Mouse (Mus musculus) testis, adult 2 months (tissue): ENCODE results near the gene Morn2. TPM values are rescaled to one million over a fixed set of nuclear protein-coding genes. Genes with fewer than 3 reads are reported as not detected.

Experiments used
- H3K27ac ChIP-seq: fragments of 200-500 bp; 2 replicates; pipeline ENCODE4 v1.5.1; 2012; ENCODE audit warnings: low read depth, low read length; ENCODE audit not compliant: control insufficient read depth, insufficient read depth
- H3K27me3 ChIP-seq: fragments of 200-500 bp; 2 replicates; pipeline ENCODE4 v1.6.1; 2012; ENCODE audit warnings: mild to moderate bottlenecking, low read length, moderate library complexity; ENCODE audit not compliant: control insufficient read depth, insufficient read depth
- H3K36me3 ChIP-seq: fragments of 200-500 bp; 2 replicates; pipeline ENCODE4 v1.6.1; 2012; ENCODE audit warnings: mild to moderate bottlenecking, low read length; ENCODE audit not compliant: control insufficient read depth, insufficient read depth
- H3K4me1 ChIP-seq: fragments of 200-500 bp; 2 replicates; pipeline ENCODE4 v1.6.1; 2012; ENCODE audit warnings: low read length; ENCODE audit not compliant: control insufficient read depth, insufficient read depth
- H3K4me3 ChIP-seq: fragments of 200-500 bp; 2 replicates; pipeline ENCODE4 v1.5.1; 2012; ENCODE audit warnings: low read depth, mild to moderate bottlenecking, low read length, moderate library complexity, mixed read lengths; ENCODE audit not compliant: control insufficient read depth
- CTCF ChIP-seq: fragments of 200-500 bp; IDR thresholded peaks from 2 replicates; pipeline ENCODE4 v1.5.1; 2012; ENCODE audit warnings: low read depth, mild to moderate bottlenecking, inconsistent platforms, low read length, moderate library complexity; ENCODE audit not compliant: control insufficient read depth, insufficient read depth, insufficient replicate concordance
- POLR2A ChIP-seq: fragments of 200-500 bp; IDR thresholded peaks from 2 replicates; pipeline ENCODE4 v1.6.1; 2012; ENCODE audit warnings: low read depth, mild to moderate bottlenecking, inconsistent platforms, low read length, moderate library complexity; ENCODE audit not compliant: control insufficient read depth
- polyA plus RNA-seq: library from polyadenylated mRNA; depleted of rRNA; stranded (reverse); fragments of >200 nt; gene quantifications from 2 replicates; pipeline ENCODE4 v1.2.3, GENCODE M21; 2012; rRNA removed

Gene Morn2
- 365 and 391 TPM in 2 replicates for polyA plus RNA-seq

- peak within 1 kb of the TSS; percentile 55 for H3K27ac ChIP-seq
- TF ChIP-seq CTCF (no peak), POLR2A (peak; percentile 88)
- peak within 1 kb of the TSS; percentile 82 for H3K4me3 ChIP-seq
- H3K36me3 ChIP-seq, result no peaks in the 10 kb centered on the region
- H3K4me1 ChIP-seq, result peaks cover 4% of the 10 kb centered on the region
- no peaks in the 10 kb centered on the region for H3K27me3 ChIP-seq
Measured at GRCm38 (mm10) chr17:80290074-80290657, at the start of gene Morn2, which contains the start of gene Dhx57. Morn2 (plus strand) TSS chr17:80290203. Dhx57 (minus strand) TSS chr17:80290476.

GRCm38 (mm10) chr17:80241594-80241993 is 48.4 kb upstream of the Morn2 start:
- Histone ChIP-seq H3K4me1 (no peaks in the 10 kb centered on the region), H3K27me3 (no peaks in the 10 kb centered on the region), H3K4me3 (no peak overlapping the region), H3K27ac (no peak overlapping the region), H3K36me3 (peaks cover 7% of the 10 kb centered on the region)
- no peak for TF ChIP-seq POLR2A
- TF ChIP-seq CTCF, result no peak

- Histone ChIP-seq H3K36me3 (peaks cover 7% of the 10 kb centered on the region), H3K4me3 (no peak overlapping the region), H3K4me1 (no peaks in the 10 kb centered on the region), H3K27ac (no peak overlapping the region), H3K27me3 (no peaks in the 10 kb centered on the region)
- TF ChIP-seq POLR2A, result no peak
- TF ChIP-seq CTCF, result no peak
Measured at GRCm38 (mm10) chr17:80243116-80243515, 46.9 kb upstream of the Morn2 start.

GRCm38 (mm10) chr17:80252757-80253525 is 37.1 kb upstream of the Morn2 start:
- H3K36me3 ChIP-seq, result peaks cover 3% of the 10 kb centered on the region
- no peak overlapping the region for H3K4me3 ChIP-seq
- 0 out of 2 replicates have a peak overlapping the region, but pooled peaks have one; percentile 41 for H3K27ac ChIP-seq
- no peak for TF ChIP-seq CTCF
- TF ChIP-seq POLR2A, result no peak
- no peaks in the 10 kb centered on the region for H3K27me3 ChIP-seq
- no peaks in the 10 kb centered on the region; the same call in 1 of the 2 replicates for H3K4me1 ChIP-seq

- TF ChIP-seq CTCF (no peak), POLR2A (no peak)
- Histone ChIP-seq H3K27me3 (no peaks in the 10 kb centered on the region), H3K4me3 (no peak overlapping the region), H3K4me1 (no peaks in the 10 kb centered on the region; the same call in 1 of the 2 replicates), H3K36me3 (peaks cover 3% of the 10 kb centered on the region), H3K27ac (peak overlapping the region; percentile 73)
Measured at GRCm38 (mm10) chr17:80254421-80254820, 35.6 kb upstream of the Morn2 start.

- Histone ChIP-seq H3K27ac (peak overlapping the region; percentile 45; the same call in 1 of the 2 replicates), H3K4me3 (no peak overlapping the region), H3K4me1 (no peaks in the 10 kb centered on the region; the same call in 1 of the 2 replicates), H3K27me3 (no peaks in the 10 kb centered on the region), H3K36me3 (peaks cover 3% of the 10 kb centered on the region; the same call in 1 of the 2 replicates)
- TF ChIP-seq POLR2A, result no peak
- no peak for TF ChIP-seq CTCF
Measured at GRCm38 (mm10) chr17:80255208-80255607, 34.8 kb upstream of the Morn2 start.

- H3K4me1 ChIP-seq, result no peaks in the 10 kb centered on the region
- H3K36me3 ChIP-seq, result peaks cover 3% of the 10 kb centered on the region; the same call in 1 of the 2 replicates
- TF ChIP-seq CTCF, result no peak
- TF ChIP-seq POLR2A, result no peak
- H3K27ac ChIP-seq, result no peak overlapping the region
- no peaks in the 10 kb centered on the region for H3K27me3 ChIP-seq
- H3K4me3 ChIP-seq, result no peak overlapping the region
Measured at GRCm38 (mm10) chr17:80267065-80267464, 22.9 kb upstream of the Morn2 start.
